Mouse (Mus musculus) testis, postnatal 10 days (tissue): Measurements from ENCODE around the gene Cacna1d.

ENCODE experiments used
- DNase-seq: peaks from one replicate; pipeline ENCODE4 v3.0.0; 2021; ENCODE audit warnings: low spot score

Gene Cacna1d

DNA sequence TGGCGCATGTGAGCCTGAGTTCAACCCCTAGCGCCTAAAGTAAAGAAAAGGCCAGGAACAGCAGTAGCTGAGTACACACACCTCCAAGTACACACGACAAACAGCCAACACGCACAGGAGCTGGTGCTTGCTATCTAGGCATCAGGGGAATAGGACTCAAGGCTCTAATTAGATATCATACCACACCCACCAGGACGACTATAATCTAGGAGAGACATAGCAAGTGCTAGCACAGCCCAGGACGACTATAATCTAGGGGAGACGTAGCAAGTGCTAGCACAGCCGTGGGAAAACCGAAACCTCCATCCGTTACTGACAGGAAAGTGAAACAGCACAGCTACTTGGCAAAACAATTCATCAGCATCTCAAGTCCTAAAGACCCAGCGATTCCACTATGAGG, 162.1 kb downstream of the Cacna1d start:
- no peak for DNase-seq

DNA sequence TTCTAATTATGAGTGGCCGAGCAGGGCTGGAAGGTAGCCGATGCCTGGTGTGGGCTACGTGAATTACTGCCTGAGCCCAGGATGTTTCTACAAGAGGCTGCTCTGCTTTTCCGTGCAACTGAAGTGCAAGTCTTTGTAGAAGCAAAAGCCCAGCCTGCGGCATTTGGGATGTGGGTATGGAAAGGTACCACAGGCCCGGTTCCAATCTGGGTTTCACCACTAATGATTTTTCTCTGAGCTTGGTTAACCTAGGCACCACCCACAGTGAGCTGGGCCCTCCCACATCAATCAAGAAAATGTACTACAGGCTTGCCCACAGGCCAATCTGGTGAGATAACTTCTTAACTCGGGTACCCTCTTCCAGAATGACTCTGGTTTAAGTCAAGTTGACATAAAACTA, 163.8 kb downstream of the Cacna1d start:
- no peak for DNase-seq

DNA sequence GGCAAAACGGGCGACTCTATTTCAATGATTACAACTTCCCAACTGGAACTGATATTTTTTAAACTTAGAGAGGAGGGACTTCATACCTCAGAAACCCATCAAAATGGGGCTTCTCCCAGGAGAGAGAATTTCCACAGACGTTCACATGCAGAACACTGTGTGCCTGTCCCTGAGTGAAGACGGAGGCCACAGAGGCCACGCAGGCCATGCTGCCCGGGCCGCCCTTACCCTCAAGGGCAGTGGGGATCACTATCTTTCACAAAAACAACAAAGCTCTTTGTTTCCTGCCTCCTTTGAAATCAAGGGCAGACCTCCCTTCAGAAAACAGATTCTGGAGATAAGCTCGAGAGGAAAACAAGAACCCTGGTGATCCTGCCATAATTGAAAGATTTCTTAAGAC, 164.2 kb downstream of the Cacna1d start:
- no peak for DNase-seq

DNA sequence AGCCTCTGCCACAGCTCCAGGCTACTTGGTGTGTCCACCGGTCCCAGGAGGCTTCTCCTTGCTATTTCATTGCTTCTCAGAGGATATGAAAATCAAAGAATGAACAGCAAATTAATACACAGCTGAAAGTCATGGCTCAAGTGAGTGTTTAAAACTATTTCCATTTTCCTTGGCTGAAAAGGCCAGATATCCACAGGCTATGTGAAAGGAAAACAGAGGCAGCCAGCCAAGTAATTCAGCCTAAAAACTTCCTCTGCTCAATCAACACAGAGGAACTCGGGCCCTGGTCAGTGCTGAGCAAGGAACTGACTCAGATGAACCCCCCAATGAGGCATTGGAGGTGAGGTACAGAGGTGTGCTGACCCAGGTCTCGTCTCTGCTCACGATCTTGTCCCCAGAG, 165.0 kb downstream of the Cacna1d start:
- DNase-seq: no peak

DNA sequence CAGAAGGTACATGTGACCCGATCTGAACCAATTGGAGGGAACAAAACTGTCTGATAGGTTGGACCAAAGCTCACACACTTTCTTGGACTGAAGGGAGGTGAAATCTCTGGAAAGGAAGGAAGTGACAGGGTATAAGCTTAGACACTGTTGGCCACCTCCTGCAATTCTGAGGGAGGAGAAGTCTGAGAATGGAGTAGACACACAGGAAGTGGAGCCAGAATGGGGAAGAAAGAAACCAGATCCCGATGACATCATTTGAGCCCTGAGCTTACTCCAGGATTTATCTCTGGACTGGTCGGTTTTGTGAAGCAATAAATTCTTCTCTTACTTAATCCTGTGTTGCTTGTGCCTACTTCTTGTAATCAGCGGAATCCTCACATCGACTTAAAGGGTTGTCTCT, 166.3 kb downstream of the Cacna1d start:
- no peak for DNase-seq

DNA sequence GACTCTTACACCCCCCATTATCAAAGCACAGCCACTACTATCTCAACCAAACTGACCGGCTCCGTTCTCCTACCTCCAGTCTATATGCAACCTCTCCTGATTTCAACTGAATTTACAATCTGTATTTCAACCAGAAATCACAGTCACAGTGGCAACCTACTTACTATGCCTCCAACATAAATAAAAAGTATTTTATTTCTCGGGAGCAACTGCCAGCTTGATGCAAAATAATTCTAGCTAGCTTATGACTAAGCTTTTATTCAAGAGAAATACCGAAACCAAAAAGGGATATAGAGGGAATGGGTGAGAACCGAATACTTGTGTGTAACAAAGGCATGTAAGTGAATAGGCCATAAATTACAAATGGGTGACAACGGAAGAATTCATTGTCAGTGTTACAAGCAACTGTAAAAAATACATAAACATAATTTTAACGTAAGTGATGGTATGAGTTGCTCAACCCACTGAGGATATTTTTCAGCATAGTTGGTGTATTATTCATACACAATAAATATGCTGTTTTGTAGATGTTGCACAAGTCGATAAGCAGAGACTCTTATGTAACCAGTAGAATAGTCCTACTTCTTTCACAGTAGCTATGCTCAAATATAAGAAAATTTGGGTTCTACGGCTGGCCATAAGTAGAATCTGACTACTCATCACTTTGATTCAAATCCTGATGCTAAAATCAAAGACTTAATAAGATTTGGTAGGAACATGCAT, 172.4 kb downstream of the Cacna1d start:
- no peak for DNase-seq

DNA sequence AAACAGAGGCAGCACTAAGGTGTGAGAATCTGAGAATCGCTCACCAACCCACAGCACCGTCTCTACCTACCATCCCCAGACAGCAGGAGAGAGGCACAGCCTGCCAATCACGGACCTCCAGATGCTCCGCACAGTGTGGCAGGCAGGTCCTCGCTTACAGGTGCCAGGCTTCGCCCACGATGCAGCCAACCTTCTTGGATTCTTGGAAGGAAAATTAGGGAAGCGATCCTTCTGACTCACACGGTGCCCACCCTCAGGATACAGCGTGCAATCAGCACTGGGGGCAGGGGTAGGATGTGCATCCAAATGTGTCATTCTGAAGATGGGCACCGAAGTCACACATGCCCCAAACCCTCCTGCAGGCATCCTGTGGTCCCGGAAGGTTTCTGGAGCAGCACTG, 173.0 kb downstream of the Cacna1d start:
- DNase-seq: peak; percentile 30

DNA sequence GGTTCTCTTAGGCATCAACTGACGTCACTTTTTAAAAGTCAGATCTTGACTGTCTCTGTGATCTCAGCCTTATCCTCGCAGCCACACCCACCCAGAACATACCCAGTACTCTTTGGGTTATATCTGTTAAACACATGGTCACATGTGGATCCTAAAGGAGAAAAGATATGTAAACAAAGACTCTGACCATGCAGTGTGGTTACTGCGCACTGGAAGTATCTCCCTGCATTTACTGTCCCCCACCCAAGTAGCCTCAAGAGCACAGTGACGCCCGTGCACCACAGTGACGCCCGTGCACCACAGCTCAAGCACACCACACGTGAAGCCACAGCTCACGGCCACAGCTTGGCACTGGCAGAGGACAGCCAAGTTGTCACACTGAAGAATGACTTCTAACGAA, 173.6 kb downstream of the Cacna1d start:
- peak; percentile 26 for DNase-seq

DNA sequence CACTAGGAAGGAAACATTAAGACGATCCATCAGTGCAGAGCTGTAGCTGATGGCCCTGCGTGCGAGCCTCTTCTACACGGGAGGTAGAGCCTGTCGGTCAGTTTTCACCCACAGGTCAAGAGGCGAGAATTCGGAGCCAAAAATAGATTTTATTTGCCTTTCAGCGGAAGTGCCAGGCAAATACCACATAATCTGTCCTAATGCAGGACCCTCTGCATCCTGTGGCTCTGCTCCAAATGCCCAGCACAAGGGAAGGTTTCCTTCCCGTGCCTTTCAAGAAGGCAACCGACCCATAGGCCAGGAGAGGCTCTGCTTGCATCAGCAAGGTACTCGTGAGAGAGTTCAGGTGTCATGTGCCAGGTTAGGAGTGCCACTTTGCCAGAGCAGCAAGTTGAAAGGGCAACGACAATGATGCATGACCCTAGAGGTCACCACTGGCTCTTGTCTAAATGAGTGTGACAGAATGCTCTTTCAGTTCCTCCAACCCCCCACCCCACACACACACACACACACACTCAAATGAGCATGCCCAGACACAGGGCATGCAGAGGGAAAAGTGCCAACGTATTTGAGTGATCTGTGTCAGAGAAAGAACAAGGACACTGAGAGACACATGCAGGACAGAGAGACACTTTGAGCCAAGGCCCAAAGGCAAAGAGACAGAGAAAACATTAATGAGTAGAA, 179.9 kb downstream of the Cacna1d start:
- peak; percentile 29 for DNase-seq

DNA sequence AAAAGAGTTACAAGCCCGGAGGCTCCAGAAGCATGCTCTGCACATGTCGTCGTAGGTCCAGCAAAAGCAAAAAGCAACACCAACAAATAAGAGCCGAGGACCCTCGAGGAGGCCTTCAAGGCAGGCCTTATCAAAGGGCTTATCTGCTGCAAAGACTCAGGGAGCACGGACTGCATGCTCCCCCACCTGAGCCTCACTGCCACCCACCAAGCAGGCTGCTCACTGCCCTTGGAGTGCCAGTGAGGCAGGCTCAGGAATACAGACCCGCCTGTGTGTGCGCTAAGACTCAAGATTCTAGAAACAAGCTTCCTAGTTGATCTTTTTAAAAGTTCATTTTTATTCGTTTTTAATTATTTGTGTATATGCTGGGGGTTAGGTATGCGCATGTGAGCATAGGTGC, 181.0 kb downstream of the Cacna1d start:
- DNase-seq: no peak

DNA sequence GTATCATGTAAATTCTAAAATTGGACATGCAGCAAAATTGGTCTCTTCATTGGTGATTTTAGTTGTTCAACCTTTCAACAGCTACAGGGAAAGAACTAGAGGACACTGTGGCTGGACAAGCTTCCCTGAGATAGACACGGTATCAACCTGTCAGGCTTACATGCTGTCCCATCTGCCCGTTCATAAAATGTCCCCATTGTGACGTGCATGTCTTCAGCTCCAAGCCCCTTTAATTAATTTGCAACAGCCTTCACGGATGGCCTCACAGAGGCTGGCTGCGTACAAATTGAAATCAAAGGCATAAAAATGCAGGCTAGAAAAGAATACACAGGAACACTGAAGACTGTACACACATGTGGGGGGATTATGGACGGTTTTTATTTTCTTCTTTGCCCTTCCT, 185.0 kb downstream of the Cacna1d start:
- DNase-seq: no peak

DNA sequence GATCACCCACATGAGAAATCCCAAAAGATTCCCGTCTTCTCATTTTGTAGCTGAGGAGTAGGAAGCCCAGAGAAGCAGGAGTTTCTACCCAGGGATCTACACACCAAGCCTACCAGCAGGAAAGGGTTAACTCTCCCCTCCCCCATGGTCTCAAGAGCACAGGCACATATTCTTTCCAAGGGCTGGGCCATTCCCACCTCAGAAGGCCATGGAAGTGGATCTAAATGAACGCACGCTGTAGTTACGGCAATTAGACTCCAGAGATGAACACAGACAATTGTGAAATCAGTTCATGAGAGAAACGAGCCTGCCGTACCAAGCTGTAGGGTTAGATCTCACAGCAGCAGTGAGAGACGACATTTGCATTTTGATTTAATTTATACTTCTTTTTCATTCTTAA, 191.3 kb downstream of the Cacna1d start:
- DNase-seq: no peak

DNA sequence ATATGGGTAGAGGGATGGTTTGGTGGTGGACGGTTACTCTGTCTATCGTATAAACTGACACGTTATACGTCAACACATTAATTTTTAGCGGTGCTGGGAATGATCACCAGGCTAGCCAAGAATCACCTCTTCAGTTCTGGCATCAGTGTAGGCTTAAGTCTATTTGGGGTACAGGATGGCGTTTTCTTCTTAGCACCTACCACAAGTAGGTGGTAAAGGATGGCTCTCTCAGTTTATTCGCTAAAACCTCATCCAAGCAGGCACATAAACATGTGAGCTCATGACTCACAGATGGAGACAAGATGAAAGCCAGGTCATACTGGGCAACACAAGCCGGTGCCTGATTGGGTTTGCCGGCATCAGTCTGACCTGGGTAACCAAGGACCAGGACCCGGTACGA, 193.8 kb downstream of the Cacna1d start:
- peak; percentile 36 for DNase-seq

DNA sequence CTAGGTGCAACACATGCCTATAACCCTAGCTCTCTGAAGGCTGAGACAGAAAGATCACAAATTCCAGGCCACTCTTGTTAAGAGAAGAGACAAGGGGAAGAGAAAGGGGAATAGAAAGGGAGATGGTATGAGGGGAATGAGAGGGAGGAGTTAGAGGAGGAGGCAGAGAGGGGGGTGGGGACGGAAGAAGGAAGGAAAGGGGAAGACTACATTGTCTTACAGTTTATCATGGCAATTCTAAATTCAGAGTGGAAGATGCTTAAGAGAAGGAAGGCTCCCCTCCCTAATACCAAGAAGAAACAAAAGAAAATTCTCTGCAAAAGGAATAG, 199.2 kb downstream of the Cacna1d start:
- peak; percentile 23 for DNase-seq

DNA sequence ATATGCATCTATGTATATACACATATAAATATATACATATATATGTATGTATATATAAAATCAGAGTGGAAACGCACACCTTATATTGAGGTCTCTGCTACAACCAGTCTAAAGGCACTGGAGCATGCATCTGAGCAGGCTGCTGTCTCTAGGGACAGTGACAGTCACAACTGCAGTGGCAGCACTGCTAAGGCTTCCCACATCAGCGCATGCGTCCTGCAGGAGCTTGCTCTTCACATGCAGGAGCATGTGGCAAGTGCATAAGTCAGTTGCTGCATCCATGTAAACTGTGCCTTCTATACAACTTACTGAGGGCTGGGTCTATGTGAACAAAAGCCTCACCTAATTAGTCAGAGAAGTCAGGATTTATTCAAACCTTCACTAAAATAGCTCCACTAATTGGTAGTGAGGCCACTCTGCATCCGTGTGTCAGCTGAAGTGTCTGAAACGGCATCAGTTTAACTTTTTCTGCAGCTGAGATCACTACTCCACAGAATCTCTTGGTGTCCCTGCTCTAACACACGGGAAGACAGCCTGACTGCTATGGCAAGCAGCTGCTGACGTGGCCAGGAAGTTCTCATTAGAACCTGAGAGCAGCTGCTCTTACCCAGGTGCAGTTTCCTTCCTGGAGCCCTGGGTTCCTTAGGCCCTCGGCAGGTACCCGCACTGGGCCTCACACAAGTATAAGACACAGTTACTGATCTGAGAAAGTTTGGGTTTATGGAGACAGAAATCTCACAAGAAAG, 199.7 kb downstream of the Cacna1d start:
- DNase-seq: peak; percentile 30

DNA sequence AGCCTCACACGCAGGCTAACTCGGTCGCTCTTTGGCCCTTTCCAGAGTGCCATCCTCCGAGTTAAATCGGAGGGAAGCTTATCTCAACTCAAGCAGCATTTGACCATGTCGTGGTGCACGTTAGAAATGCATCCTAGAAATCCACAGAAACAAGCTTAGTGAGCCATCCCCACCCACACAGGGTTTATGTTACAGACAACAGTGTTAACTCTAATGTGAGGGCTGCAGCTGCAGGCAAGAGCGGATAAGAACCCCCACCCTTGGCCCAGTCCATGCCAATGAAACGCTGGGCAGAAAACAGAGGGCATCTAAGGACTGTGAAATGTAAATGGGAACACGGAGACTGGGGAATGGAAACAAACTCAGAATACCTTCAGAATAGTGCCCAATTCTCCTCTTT, 206.8 kb downstream of the Cacna1d start:
- DNase-seq: no peak

DNA sequence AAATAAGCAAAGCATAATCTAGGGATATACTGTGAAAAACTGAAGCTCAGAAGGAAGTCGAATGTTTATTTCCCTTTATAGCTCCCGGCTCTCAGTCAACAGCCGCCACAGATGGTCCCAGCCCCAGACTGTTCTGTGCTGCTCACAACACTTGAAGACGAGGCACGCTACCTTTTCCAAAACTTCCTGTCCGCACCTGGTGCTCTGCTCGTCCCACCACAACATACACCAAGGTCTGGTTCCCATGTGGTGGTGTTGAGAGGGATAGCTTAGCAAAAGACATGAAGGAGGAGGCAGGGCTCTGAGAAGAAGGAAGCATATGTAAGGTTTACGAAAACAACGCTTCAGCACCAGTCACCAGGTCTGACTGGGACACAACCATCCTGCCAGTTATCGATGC, 207.2 kb downstream of the Cacna1d start:
- no peak for DNase-seq

DNA sequence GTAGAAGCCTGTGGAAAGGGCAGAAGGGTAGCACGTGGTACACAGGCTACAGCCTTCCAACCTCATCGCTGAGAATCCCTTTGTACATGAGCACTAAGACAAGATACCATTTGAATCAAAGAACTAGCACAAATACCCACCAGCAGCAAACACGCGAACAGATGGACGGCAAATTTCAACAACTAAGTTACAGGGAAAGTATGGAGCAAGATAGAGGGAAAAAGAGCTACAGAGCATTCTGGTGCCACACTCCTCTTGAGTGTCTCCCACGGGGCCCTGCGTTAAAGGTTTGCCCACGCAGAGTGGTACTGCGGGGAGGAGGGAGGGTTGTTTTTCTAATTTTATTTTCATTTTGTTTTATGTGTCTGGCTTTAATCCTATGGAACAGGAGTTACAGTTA, 215.7 kb downstream of the Cacna1d start:
- no peak for DNase-seq

DNA sequence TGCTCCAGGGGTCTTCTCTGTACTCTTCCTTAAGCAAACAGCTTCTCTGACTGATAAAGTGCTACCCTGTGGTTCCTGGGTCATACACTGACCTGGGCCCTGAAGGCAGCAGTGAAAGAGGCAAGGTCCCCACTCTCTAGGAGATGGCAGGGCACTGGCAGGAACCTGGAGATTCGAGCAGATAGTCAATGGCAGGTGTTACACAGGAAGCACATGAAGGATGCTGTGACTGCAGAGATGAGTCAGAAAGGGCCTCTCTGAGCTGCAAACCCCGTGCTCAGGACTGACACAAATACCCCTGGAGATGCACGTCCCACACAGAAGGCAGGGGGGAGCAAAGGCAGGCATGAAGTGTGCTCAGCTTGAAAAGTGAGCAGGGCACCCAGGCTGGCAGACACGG, 218.3 kb downstream of the Cacna1d start:
- DNase-seq: no peak

DNA sequence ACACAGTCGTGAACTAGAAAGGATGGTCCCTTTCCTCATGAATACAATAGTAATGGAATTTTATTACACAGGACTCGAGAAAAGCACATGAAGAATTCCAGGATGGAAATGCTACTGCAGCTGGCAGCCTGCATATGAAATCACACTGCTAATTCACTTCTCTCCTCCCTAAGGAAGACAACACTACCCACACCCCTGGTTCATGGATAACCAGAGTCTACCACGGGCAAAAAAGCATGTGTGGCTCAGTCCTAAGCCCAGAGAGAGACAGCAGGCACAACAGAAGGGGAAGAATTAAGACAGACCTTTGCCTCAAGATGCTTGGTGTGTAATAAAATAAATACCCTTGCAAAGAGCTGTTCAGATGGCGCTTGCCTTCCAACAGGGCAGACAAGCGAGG, 218.7 kb downstream of the Cacna1d start:
- no peak for DNase-seq

DNA sequence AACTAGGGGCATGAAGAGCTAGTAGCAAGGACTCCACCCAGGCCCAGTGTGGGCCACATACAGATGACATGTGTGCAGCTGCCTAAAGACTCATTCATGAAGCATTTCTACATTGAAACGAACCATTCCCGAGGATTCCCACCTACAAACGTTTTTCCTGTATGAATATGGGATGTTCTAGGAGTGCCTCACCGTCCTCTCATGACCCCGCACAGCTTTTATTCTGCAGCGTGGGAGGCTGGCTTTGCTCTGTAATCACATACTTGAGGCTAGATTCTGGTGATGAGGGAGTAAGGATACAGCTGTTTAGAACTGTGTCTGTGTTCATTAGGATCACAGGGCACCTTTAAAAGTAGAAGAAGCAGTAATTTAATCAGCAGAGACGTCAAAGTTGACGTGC, 219.4 kb downstream of the Cacna1d start:
- DNase-seq: no peak

DNA sequence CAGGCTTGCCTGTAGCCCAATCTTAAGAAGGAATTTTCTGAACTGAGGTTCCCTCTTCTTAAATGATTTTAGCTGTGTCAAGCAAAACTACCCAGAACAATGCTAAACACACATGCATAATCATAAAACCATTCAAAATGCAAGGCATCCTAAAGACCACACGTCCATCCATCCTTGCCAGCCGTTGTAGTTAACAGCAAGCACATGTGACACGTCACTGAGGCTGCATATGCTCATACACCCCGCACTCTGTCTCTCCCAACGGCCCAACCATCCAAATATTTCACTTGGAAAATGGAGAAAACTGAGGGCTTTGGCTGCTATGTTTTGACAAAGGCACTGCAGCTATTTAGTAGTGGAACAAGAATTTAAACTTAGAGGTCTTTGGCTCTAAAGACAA, 220.9 kb downstream of the Cacna1d start:
- DNase-seq: no peak

DNA sequence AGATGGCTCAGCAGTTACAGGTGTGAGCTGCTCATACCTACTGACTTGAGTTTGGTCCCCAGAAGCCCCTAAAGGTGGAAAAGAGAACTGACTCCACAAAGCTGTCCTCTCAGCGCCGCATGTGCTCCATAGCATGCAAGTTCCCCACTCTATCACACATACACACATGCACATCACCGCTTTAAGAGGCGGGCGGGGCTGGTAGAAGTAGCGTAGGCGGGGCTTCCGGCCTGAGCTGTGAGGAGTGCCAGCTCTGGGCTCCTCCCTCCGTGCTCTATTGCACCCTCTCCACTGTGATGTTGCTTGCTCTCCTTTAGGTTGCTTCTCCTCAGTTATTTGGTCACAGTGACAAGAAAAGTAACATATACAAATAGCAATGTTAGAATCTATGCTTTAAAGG, 225.5 kb downstream of the Cacna1d start:
- no peak for DNase-seq
